Mouse (Mus musculus) forebrain, embryonic 16.5 days (tissue): ENCODE measurements around the gene Eefsec. TPM values are rescaled to one million over a fixed set of nuclear protein-coding genes. Genes with fewer than 3 reads are reported as not detected.

Experiments used
- ATAC-seq: fragments of 200-750 bp; cut with Nextera tagmentation; 2 replicates; pipeline ENCODE4 v1.8.0; 2017; ENCODE audit warnings: mild to moderate bottlenecking, moderate library complexity
- H3K27ac ChIP-seq: fragments of 300-500 bp; sonication (generic); 2 replicates; pipeline ENCODE4 v1.5.1; 2014; ENCODE audit warnings: low read length, control low read depth
- H3K27me3 ChIP-seq: fragments of 300-500 bp; sonication (generic); replicated peaks from 2 replicates; pipeline ENCODE4 v1.6.1; 2014; ENCODE audit warnings: low read length; ENCODE audit not compliant: control insufficient read depth, insufficient read depth
- H3K36me3 ChIP-seq: fragments of 300-500 bp; sonication (generic); 2 replicates; pipeline ENCODE4 v1.6.1; 2014; ENCODE audit not compliant: control insufficient read depth, insufficient read depth
- H3K4me1 ChIP-seq: fragments of 300-500 bp; sonication (generic); replicated peaks from 2 replicates; pipeline ENCODE4 v1.6.1; 2014; ENCODE audit warnings: low read length; ENCODE audit not compliant: control insufficient read depth, insufficient read depth
- H3K4me2 ChIP-seq: fragments of 300-500 bp; sonication (generic); 2 replicates; pipeline ENCODE4 v1.6.1; 2014; ENCODE audit warnings: mild to moderate bottlenecking, low read length, control low read depth
- H3K4me3 ChIP-seq: fragments of 300-500 bp; sonication (generic); replicated peaks from 2 replicates; pipeline ENCODE4 v1.5.1; 2014; ENCODE audit warnings: mild to moderate bottlenecking, low read length, control low read depth
- H3K9ac ChIP-seq: fragments of 300-500 bp; sonication (generic); replicated peaks from 2 replicates; pipeline ENCODE4 v1.6.1; 2014; ENCODE audit warnings: low read depth, low read length, control low read depth
- H3K9me3 ChIP-seq: fragments of 300-500 bp; sonication (generic); 2 replicates; pipeline ENCODE4 v1.6.1; 2016; ENCODE audit warnings: low read length; ENCODE audit not compliant: control insufficient read depth
- WGBS: fragments of 180-500 bp; shearing (Covaris S2); extraction: QIAGEN DNeasy Blood & Tissue Kit; methylation state at CpG from one replicate; pipeline ENCODE4 v1.1.7; 2014; 5-methylcytosine and 5-hydroxymethylcytosine counted together
- polyA plus RNA-seq: library from polyadenylated mRNA; unstranded; fragments of >200 nt; fragmentation: Nextera tagmentation; extraction: Ambion mirVana; gene quantifications from 2 replicates; pipeline ENCODE4 v1.2.1, GENCODE M21; 2015

The Eefsec gene
- polyA plus RNA-seq, 1 experiment from 2014 or later, result 29.4 TPM

GRCm38 (mm10) chr6:88480421-88480820 lies 34.1 kb upstream of the Eefsec start:
- H3K27me3 ChIP-seq, result no peaks in the 10 kb centered on the region
- H3K4me1 ChIP-seq, result no peaks in the 10 kb centered on the region
- no peak overlapping the region for H3K27ac ChIP-seq
- no peak overlapping the region for H3K4me2 ChIP-seq
- ATAC-seq, result no peak
- H3K4me3 ChIP-seq, result no peak overlapping the region
- H3K9ac ChIP-seq, result no peak overlapping the region
- 68% methylated on average over 6 of the region's 6 CpGs for WGBS
- peaks cover 24% of the 10 kb centered on the region for H3K36me3 ChIP-seq
- no peaks in the 10 kb centered on the region for H3K9me3 ChIP-seq

DNA sequence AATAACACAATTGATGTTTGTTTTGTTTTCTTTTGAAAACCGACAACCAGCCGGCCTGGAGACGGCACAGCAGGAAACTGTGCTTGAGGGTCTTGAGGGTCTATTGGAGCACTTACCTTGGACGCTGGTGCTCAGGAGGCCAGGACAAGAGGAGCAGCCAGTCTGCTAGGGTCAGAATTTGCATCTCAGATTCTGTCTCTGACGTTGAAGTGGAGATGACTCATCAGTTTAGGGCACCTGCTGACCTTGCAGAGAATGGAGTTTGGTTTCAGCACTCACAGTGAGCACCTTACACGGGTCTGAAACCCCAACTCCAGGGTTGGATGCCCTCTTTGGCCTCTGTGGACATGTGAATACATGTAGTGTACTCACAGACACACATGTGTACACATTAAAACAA lies 23.5 kb upstream of the Eefsec start:
- H3K27me3 ChIP-seq, result no peaks in the 10 kb centered on the region
- peaks cover 14% of the 10 kb centered on the region for H3K4me1 ChIP-seq
- H3K4me3 ChIP-seq, result no peak overlapping the region
- no peak overlapping the region for H3K9ac ChIP-seq
- H3K36me3 ChIP-seq, result peaks cover 25% of the 10 kb centered on the region
- H3K27ac ChIP-seq, result no peak overlapping the region
- no peaks in the 10 kb centered on the region for H3K9me3 ChIP-seq
- WGBS, result 77% methylated on average over 6 of the region's 6 CpGs
- H3K4me2 ChIP-seq, result no peak overlapping the region
- no peak for ATAC-seq

DNA sequence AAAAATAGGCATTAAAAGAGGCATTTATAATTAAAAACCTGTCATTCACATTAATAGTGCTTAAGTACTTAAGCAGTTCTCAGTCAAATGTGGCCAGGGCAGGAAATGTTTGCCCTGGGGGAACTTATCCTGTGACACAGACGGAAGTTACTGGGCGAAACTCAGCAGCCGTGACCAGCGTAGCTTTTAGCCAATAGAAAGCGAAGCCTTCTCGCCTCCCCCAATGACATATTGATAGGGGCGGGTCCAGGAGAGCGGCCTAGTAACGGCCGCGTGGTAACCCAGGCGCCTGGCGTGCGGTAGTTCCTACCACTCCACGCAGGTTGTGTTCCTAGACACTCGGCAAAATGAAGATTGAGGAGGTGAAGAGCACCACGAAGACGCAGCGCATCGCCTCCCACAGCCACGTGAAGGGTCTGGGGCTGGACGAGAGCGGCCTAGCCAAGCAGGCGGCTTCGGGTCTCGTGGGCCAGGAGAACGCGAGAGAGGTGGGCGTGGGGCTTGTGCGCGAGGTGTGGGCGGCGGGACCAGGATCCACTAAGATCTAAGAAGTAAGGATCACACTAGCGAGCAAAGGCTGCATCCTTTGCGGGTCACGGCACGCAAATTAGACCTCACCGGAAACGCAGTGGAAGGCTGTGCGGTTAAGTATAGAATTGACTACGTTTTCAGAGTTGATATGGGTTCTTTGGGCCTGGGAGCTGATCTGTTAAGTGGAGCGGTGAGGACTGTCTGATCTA lies 19.0 kb upstream of the Eefsec start, which contains the start of gene Ruvbl1:
Gene Ruvbl1, plus strand, starts transcription at position 229 of the 740 bp plus-strand sequence.
- Histone ChIP-seq H3K27me3 (no peaks in the 10 kb centered on the region), H3K9ac (peak within 1 kb of the TSS; percentile 70), H3K4me1 (peaks cover 15% of the 10 kb centered on the region), H3K27ac (no peak within 1 kb of the TSS; the same call in 1 of the 2 replicates), H3K36me3 (peaks cover 11% of the 10 kb centered on the region; the same call in 1 of the 2 replicates), H3K4me3 (peak within 1 kb of the TSS; percentile 82), H3K9me3 (no peaks in the 10 kb centered on the region), H3K4me2 (peak within 1 kb of the TSS; percentile 92)
- ATAC-seq, result peak; percentile 100
- under 1% methylated on average over 37 of the region's 42 CpGs for WGBS

GRCm38 (mm10) chr6:88454545-88454944 lies 8.2 kb upstream of the Eefsec start:
- Histone ChIP-seq H3K4me1 (no peaks in the 10 kb centered on the region), H3K4me3 (no peak overlapping the region), H3K36me3 (no peaks in the 10 kb centered on the region), H3K27ac (no peak overlapping the region), H3K27me3 (peaks cover 3% of the 10 kb centered on the region), H3K9me3 (no peaks in the 10 kb centered on the region), H3K9ac (no peak overlapping the region), H3K4me2 (no peak overlapping the region)
- WGBS, result 66% methylated on average over 2 of the region's 2 CpGs
- ATAC-seq, result no peak

GRCm38 (mm10) chr6:88447454-88447853 lies 1.1 kb upstream of the Eefsec start:
- Histone ChIP-seq H3K36me3 (no peaks in the 10 kb centered on the region), H3K27me3 (peaks cover 5% of the 10 kb centered on the region; the same call in 1 of the 2 replicates), H3K9me3 (no peaks in the 10 kb centered on the region), H3K9ac (no peak overlapping the region), H3K4me2 (no peak overlapping the region), H3K27ac (no peak overlapping the region), H3K4me3 (no peak overlapping the region), H3K4me1 (peaks cover 11% of the 10 kb centered on the region)
- 9% methylated on average over 4 of the region's 4 CpGs for WGBS
- no peak for ATAC-seq

GRCm38 (mm10) chr6:88445661-88446060 lies 678 bp downstream of the Eefsec start:
- Histone ChIP-seq H3K27me3 (peaks cover 3% of the 10 kb centered on the region; the same call in 1 of the 2 replicates), H3K27ac (no peak overlapping the region), H3K4me2 (peak overlapping the region; percentile 75), H3K4me1 (peaks cover 11% of the 10 kb centered on the region), H3K9me3 (no peaks in the 10 kb centered on the region), H3K9ac (peak overlapping the region; percentile 94), H3K36me3 (no peaks in the 10 kb centered on the region), H3K4me3 (peak overlapping the region; percentile 85)
- WGBS, result 11% methylated on average over 5 of the region's 5 CpGs
- no peak for ATAC-seq

- H3K36me3 ChIP-seq, result no peaks in the 10 kb centered on the region
- no peak overlapping the region for H3K27ac ChIP-seq
- no peak for ATAC-seq
- WGBS, result 88% methylated on average over 7 of the region's 7 CpGs
- H3K9ac ChIP-seq, result no peak overlapping the region
- no peak overlapping the region for H3K4me3 ChIP-seq
- no peak overlapping the region for H3K4me2 ChIP-seq
- H3K9me3 ChIP-seq, result no peaks in the 10 kb centered on the region
- peaks cover 3% of the 10 kb centered on the region; the same call in 1 of the 2 replicates for H3K27me3 ChIP-seq
- H3K4me1 ChIP-seq, result peaks cover 11% of the 10 kb centered on the region
These were observed 2.1 kb downstream of the Eefsec start for GRCm38 (mm10) chr6:88444076-88444750.

- Histone ChIP-seq H3K4me3 (no peak overlapping the region), H3K4me1 (peaks cover 11% of the 10 kb centered on the region), H3K27ac (no peak overlapping the region), H3K9me3 (no peaks in the 10 kb centered on the region), H3K36me3 (no peaks in the 10 kb centered on the region), H3K9ac (no peak overlapping the region), H3K4me2 (no peak overlapping the region), H3K27me3 (peaks cover 2% of the 10 kb centered on the region; the same call in 1 of the 2 replicates)
- ATAC-seq, result no peak
- 67% methylated on average over 3 of the region's 3 CpGs for WGBS
These were observed 2.9 kb downstream of the Eefsec start for GRCm38 (mm10) chr6:88443446-88443845.

- Histone ChIP-seq H3K9me3 (no peaks in the 10 kb centered on the region), H3K36me3 (no peaks in the 10 kb centered on the region), H3K9ac (no peak overlapping the region), H3K4me1 (peaks cover 11% of the 10 kb centered on the region), H3K27ac (no peak overlapping the region), H3K27me3 (no peaks in the 10 kb centered on the region), H3K4me3 (no peak overlapping the region), H3K4me2 (no peak overlapping the region)
- no peak for ATAC-seq
- 72% methylated on average over 3 of the region's 3 CpGs for whole genome bisulfite sequencing
These were observed 3.8 kb downstream of the Eefsec start for GRCm38 (mm10) chr6:88442551-88442950.
